ENCODE assay signal across 22 mouse cellular contexts in genomic region chr17:88779148-88779547, GRCm38 (mm10). TPM values are rescaled to one million over a fixed set of nuclear protein-coding genes. Genes with fewer than 3 reads are reported as not detected.
DNase-seq lines count a peak whose midpoint lies in the region; ATAC-seq lines count a peak whose summit lies in the region.
"Had no signal": no experiment of that assay in that cellular context is flagged by ENCODE, and none has a peak within 500 bp of the region (broad histone marks: within the 10 kb centered on the region; RNA-seq: fewer than 3 reads in every experiment).

No protein-coding gene starts in this region.

- no peak overlapping the region for H3K4me3 ChIP-seq in forebrain, embryonic 11.5 days (ENCODE audit: low read depth, low read length)
- H3K4me3 ChIP-seq in forebrain, embryonic 12.5 days (replicated peaks) = no peak overlapping the region
- no peak overlapping the region for H3K4me3 ChIP-seq in hindbrain, embryonic 13.5 days
- H3K4me3 ChIP-seq: embryonic facial prominence, embryonic 12.5 days; heart, embryonic 13.5 days had no signal

- H3K27ac ChIP-seq in forebrain, embryonic 11.5 days (ENCODE audit: low read depth, low read length) = no peak overlapping the region
- H3K27ac ChIP-seq in forebrain, embryonic 12.5 days = no peak overlapping the region
- H3K27ac ChIP-seq in hindbrain, embryonic 13.5 days = no peak overlapping the region
- H3K27ac ChIP-seq: embryonic facial prominence, embryonic 12.5 days; heart, embryonic 13.5 days had no signal

- no peaks in the 10 kb centered on the region for H3K9me3 ChIP-seq in forebrain, embryonic 11.5 days (ENCODE audit: control insufficient read depth, low read length)
- no peaks in the 10 kb centered on the region for H3K9me3 ChIP-seq in forebrain, embryonic 12.5 days
- no peaks in the 10 kb centered on the region for H3K9me3 ChIP-seq in hindbrain, embryonic 13.5 days
- H3K9me3 ChIP-seq: embryonic facial prominence, embryonic 12.5 days; heart, embryonic 13.5 days had no signal

- H3K9ac ChIP-seq in forebrain, embryonic 11.5 days (ENCODE audit: low read length) = no peak overlapping the region
- no peak overlapping the region for H3K9ac ChIP-seq in forebrain, embryonic 12.5 days
- H3K9ac ChIP-seq in hindbrain, embryonic 13.5 days = no peak overlapping the region
- H3K9ac ChIP-seq: embryonic facial prominence, embryonic 12.5 days; heart, embryonic 13.5 days had no signal

- no peak overlapping the region for H3K4me2 ChIP-seq in forebrain, embryonic 11.5 days (ENCODE audit: low read depth, low read length, severe bottlenecking)
- no peak overlapping the region for H3K4me2 ChIP-seq in forebrain, embryonic 12.5 days
- no peak overlapping the region for H3K4me2 ChIP-seq in hindbrain, embryonic 13.5 days
- H3K4me2 ChIP-seq: embryonic facial prominence, embryonic 12.5 days; heart, embryonic 13.5 days had no signal

- DNase-seq in forebrain, embryonic 11.5 days (ENCODE audit: low spot score) = peak; percentile 32
- peak; percentile 30 for DNase-seq in left cerebral cortex, postnatal 14 days (ENCODE audit: low spot score in 2 of 2)
- no peak for DNase-seq in left cerebral cortex, postnatal 36 days (ENCODE audit: low spot score in 2 of 2)
- peak; percentile 58 to 62 for DNase-seq in right cerebral cortex, postnatal 10 days (ENCODE audit: low spot score in 2 of 2)
- no peak for DNase-seq in right cerebral cortex, adult 2 months (ENCODE audit: low spot score in 2 of 2)
- DNase-seq: adrenal gland, adult 8-10 months; adrenal gland, postnatal 36 days; B cell, adult 2 months; cerebellum, adult 11 months; cerebellum, adult 8-10 months; cerebellum, postnatal 14 days; gastrocnemius, postnatal 14 days; heart, postnatal 36 days had no signal

- peaks cover 5% of the 10 kb centered on the region; the same call in 1 of the 2 replicates for H3K27me3 ChIP-seq in forebrain, embryonic 11.5 days (ENCODE audit: control insufficient read depth, insufficient read depth, low read length)
- peaks cover 26% of the 10 kb centered on the region for H3K27me3 ChIP-seq in forebrain, embryonic 12.5 days
- H3K27me3 ChIP-seq in hindbrain, embryonic 13.5 days = no peaks in the 10 kb centered on the region
- H3K27me3 ChIP-seq: embryonic facial prominence, embryonic 12.5 days; heart, embryonic 13.5 days had no signal

- H3K36me3 ChIP-seq in forebrain, embryonic 11.5 days (ENCODE audit: control insufficient read depth, insufficient read depth, low read length) = no peaks in the 10 kb centered on the region
- H3K36me3 ChIP-seq in forebrain, embryonic 12.5 days (replicated peaks) = no peaks in the 10 kb centered on the region
- H3K36me3 ChIP-seq in hindbrain, embryonic 13.5 days = no peaks in the 10 kb centered on the region
- H3K36me3 ChIP-seq: embryonic facial prominence, embryonic 12.5 days; G1E; heart, embryonic 13.5 days had no signal

- 37% methylated on average over 3 of the region's 3 CpGs for WGBS in forebrain, embryonic 11.5 days
- 27% methylated on average over 3 of the region's 3 CpGs for WGBS in forebrain, embryonic 12.5 days
- WGBS in hindbrain, embryonic 13.5 days = 34% methylated on average over 3 of the region's 3 CpGs

- ATAC-seq in forebrain, embryonic 11.5 days (replicated peaks; ENCODE audit: low FRiP score) = no peak
- no peak for ATAC-seq in forebrain, embryonic 12.5 days (ENCODE audit: low FRiP score)
- ATAC-seq in hindbrain, embryonic 13.5 days (ENCODE audit: low FRiP score) = no peak
- ATAC-seq: CD4-positive, CD25-positive, alpha-beta regulatory T cell, adult 4 months; hindbrain, embryonic 16.5 days; inflammation-experienced regulatory T-cells, adult 6 months had no signal

- intact Hi-C loops in left cerebral cortex, postnatal 14 days (cut with DNase I) = no loop called here
- intact Hi-C loops in left cerebral cortex, postnatal 36 days (cut with DNase I) = no loop called here

- H3K4me1 ChIP-seq in forebrain, embryonic 11.5 days (replicated peaks; ENCODE audit: control insufficient read depth, insufficient read depth, low read length) = no peaks in the 10 kb centered on the region
- H3K4me1 ChIP-seq in forebrain, embryonic 12.5 days = peaks cover 3% of the 10 kb centered on the region
- H3K4me1 ChIP-seq in hindbrain, embryonic 13.5 days (replicated peaks) = peaks cover 6% of the 10 kb centered on the region
- H3K4me1 ChIP-seq: heart, embryonic 13.5 days had no signal

RNA-seq across cellular contexts. Expression of gene Lhcgr, which starts 12.6 kb away (rescaled TPM):
- polyA plus RNA-seq in forebrain, embryonic 11.5 days (2014; fragmentation: Nextera tagmentation; extraction: Ambion mirVana) = 0.16 and 0.20 TPM in 2 replicates
- polyA plus RNA-seq in forebrain, embryonic 12.5 days (2016; fragmentation: Nextera tagmentation; extraction: Ambion mirVana) = 0.06 and 0.69 TPM in 2 replicates
- under 1 TPM; 0.32 to 0.40 TPM for total RNA-seq in left cerebral cortex, postnatal 14 days (2021)
- under 1 TPM; 0.34 to 0.57 TPM for total RNA-seq in left cerebral cortex, postnatal 36 days (2021)
- polyA plus RNA-seq in hindbrain, embryonic 13.5 days (2015; fragmentation: Nextera tagmentation; extraction: Ambion mirVana) = 1.9 and 2.7 TPM in 2 replicates
- total RNA-seq: adrenal gland, postnatal 36 days; gastrocnemius, adult 18-20 months; gastrocnemius, postnatal 14 days had no signal
- polyA plus RNA-seq: CD4-positive, CD25-positive, alpha-beta regulatory T cell, adult 4 months; G1E; heart, embryonic 13.5 days; inflammation-experienced regulatory T-cells, adult 6 months had no signal

Comparison
In these comparisons a context has a peak if more than half of its experiments do, and no peak if none do; other contexts are left out.
1. DNase-seq: peak in forebrain, embryonic 11.5 days (single experiment), left cerebral cortex, postnatal 14 days (2 of 2) and right cerebral cortex, postnatal 10 days (2 of 2); none in left cerebral cortex, postnatal 36 days (0 of 2) and right cerebral cortex, adult 2 months (0 of 2).